Mouse (Mus musculus) stomach, embryonic 16.5 days (tissue): ENCODE results near the gene Elp5. TPM values are rescaled to one million over a fixed set of nuclear protein-coding genes. Genes with fewer than 3 reads are reported as not detected.

Experiments used
- ATAC-seq: fragments of 200-750 bp; cut with Nextera tagmentation; 2 replicates; pipeline ENCODE4 v1.8.0; 2017; ENCODE audit warnings: moderate number of reproducible peaks, moderate TSS enrichment; ENCODE audit not compliant: insufficient read depth, low FRiP score
- H3K27ac ChIP-seq: fragments of 300-500 bp; sonication (generic); 2 replicates; pipeline ENCODE4 v1.5.1; 2014; ENCODE audit warnings: low read length
- H3K27me3 ChIP-seq: fragments of 300-500 bp; sonication (generic); 2 replicates; pipeline ENCODE4 v1.6.1; 2014; ENCODE audit warnings: low read length, control low read depth, mixed read lengths; ENCODE audit not compliant: control insufficient read depth, insufficient read depth
- H3K36me3 ChIP-seq: fragments of 300-500 bp; sonication (generic); 2 replicates; pipeline ENCODE4 v1.6.1; 2014; ENCODE audit warnings: low read length; ENCODE audit not compliant: control insufficient read depth, insufficient read depth
- H3K4me1 ChIP-seq: fragments of 300-500 bp; sonication (generic); 2 replicates; pipeline ENCODE4 v1.6.1; 2014; ENCODE audit warnings: low read length, control low read depth, mixed read lengths; ENCODE audit not compliant: control insufficient read depth, insufficient read depth
- H3K4me2 ChIP-seq: fragments of 300-500 bp; sonication (generic); 2 replicates; pipeline ENCODE4 v1.6.1; 2014; ENCODE audit warnings: low read depth, low read length, mixed read lengths
- H3K4me3 ChIP-seq: fragments of 300-500 bp; sonication (generic); replicated peaks from 2 replicates; pipeline ENCODE4 v1.5.1; 2014; ENCODE audit warnings: mild to moderate bottlenecking, low read length
- H3K9ac ChIP-seq: fragments of 300-500 bp; sonication (generic); 2 replicates; pipeline ENCODE4 v1.6.1; 2014; ENCODE audit warnings: low read length
- H3K9me3 ChIP-seq: fragments of 300-500 bp; sonication (generic); replicated peaks from 2 replicates; pipeline ENCODE4 v1.6.1; 2016; ENCODE audit warnings: low read length, control low read depth; ENCODE audit not compliant: control insufficient read depth
- WGBS: fragments of 180-500 bp; shearing (Covaris S2); extraction: QIAGEN DNeasy Blood & Tissue Kit; methylation state at CpG from one replicate; pipeline ENCODE4 v1.1.7; 2014; 5-methylcytosine and 5-hydroxymethylcytosine counted together
- polyA plus RNA-seq: library from polyadenylated mRNA; unstranded; fragments of >200 nt; fragmentation: Nextera tagmentation; extraction: Ambion mirVana; gene quantifications from 2 replicates; pipeline ENCODE4 v1.2.1, GENCODE M21; 2015

The Elp5 gene
- polyA plus RNA-seq, 1 experiment from 2014 or later = 102 TPM

GRCm38 (mm10) chr11:69970222-69970621 is 12.1 kb downstream of the Elp5 start:
- Histone ChIP-seq H3K4me2 (no peak overlapping the region), H3K4me1 (no peaks in the 10 kb centered on the region), H3K9me3 (no peaks in the 10 kb centered on the region), H3K36me3 (peaks cover 11% of the 10 kb centered on the region), H3K9ac (no peak overlapping the region), H3K27ac (no peak overlapping the region), H3K27me3 (peaks cover 14% of the 10 kb centered on the region), H3K4me3 (no peak overlapping the region)
- 63% methylated on average over 6 of the region's 6 CpGs for WGBS
- no peak for ATAC-seq

- no peak overlapping the region for H3K27ac ChIP-seq
- H3K36me3 ChIP-seq = 0 out of 2 replicates have a peak, but pooled peaks cover 2% of the 10 kb centered on the region
- WGBS = 70% methylated on average over 4 of the region's 4 CpGs
- H3K4me2 ChIP-seq = no peak overlapping the region
- H3K4me1 ChIP-seq = no peaks in the 10 kb centered on the region
- H3K9me3 ChIP-seq = no peaks in the 10 kb centered on the region
- H3K9ac ChIP-seq = no peak overlapping the region
- no peak overlapping the region for H3K4me3 ChIP-seq
- H3K27me3 ChIP-seq = peaks cover 27% of the 10 kb centered on the region
- ATAC-seq = no peak
Observed at GRCm38 (mm10) chr11:69968793-69969192, 13.5 kb downstream of the Elp5 start.

GRCm38 (mm10) chr11:69966860-69967517 is 15.3 kb downstream of the Elp5 start:
- Histone ChIP-seq H3K9ac (peak overlapping the region; percentile 79), H3K27me3 (peaks cover 39% of the 10 kb centered on the region), H3K4me1 (no peaks in the 10 kb centered on the region), H3K27ac (peak overlapping the region; percentile 92), H3K9me3 (no peaks in the 10 kb centered on the region), H3K36me3 (no peaks in the 10 kb centered on the region), H3K4me3 (peak overlapping the region; percentile 57), H3K4me2 (peak overlapping the region; percentile 57)
- no peak for ATAC-seq
- WGBS = 36% methylated on average over 17 of the region's 17 CpGs

GRCm38 (mm10) chr11:69966006-69966859 is 16.1 kb downstream of the Elp5 start:
- WGBS = 2% methylated on average over 59 of the region's 59 CpGs

GRCm38 (mm10) chr11:69965271-69966005 is 16.9 kb downstream of the Elp5 start:
- Histone ChIP-seq H3K9me3 (no peaks in the 10 kb centered on the region), H3K36me3 (no peaks in the 10 kb centered on the region), H3K9ac (peak overlapping the region; percentile 79), H3K4me1 (no peaks in the 10 kb centered on the region), H3K27me3 (peaks cover 39% of the 10 kb centered on the region), H3K4me3 (peak overlapping the region; percentile 57), H3K27ac (peak overlapping the region; percentile 92), H3K4me2 (peak overlapping the region; percentile 57)
- ATAC-seq = peak; percentile 83
- 2% methylated on average over 49 of the region's 49 CpGs for WGBS

More at GRCm38 (mm10) chr11:69966006-69966859, 16.1 kb downstream of the Elp5 start:
- ATAC-seq = peak; percentile 78
- Histone ChIP-seq H3K4me1 (no peaks in the 10 kb centered on the region), H3K9me3 (no peaks in the 10 kb centered on the region), H3K4me2 (peak overlapping the region; percentile 57), H3K4me3 (peak overlapping the region; percentile 57), H3K9ac (peak overlapping the region; percentile 79), H3K27me3 (peaks cover 39% of the 10 kb centered on the region), H3K27ac (peak overlapping the region; percentile 92), H3K36me3 (no peaks in the 10 kb centered on the region)

- H3K27ac ChIP-seq = peak within 1 kb of the TSS; percentile 92
- ATAC-seq = no peak
- peaks cover 39% of the 10 kb centered on the region for H3K27me3 ChIP-seq
- H3K4me1 ChIP-seq = no peaks in the 10 kb centered on the region
- peak within 1 kb of the TSS; percentile 57 for H3K4me3 ChIP-seq
- H3K36me3 ChIP-seq = no peaks in the 10 kb centered on the region
- H3K9me3 ChIP-seq = no peaks in the 10 kb centered on the region
- peak within 1 kb of the TSS; percentile 57 for H3K4me2 ChIP-seq
- WGBS = 8% methylated on average over 24 of the region's 24 CpGs
- H3K9ac ChIP-seq = peak within 1 kb of the TSS; percentile 79
Observed at GRCm38 (mm10) chr11:69964650-69965270, 17.6 kb downstream of the Elp5 start, which contains the start of gene Cldn7. Cldn7 (plus strand) TSS chr11:69964779.

- Histone ChIP-seq H3K27ac (peak overlapping the region; percentile 57), H3K27me3 (peaks cover 33% of the 10 kb centered on the region), H3K4me2 (no peak overlapping the region), H3K4me1 (no peaks in the 10 kb centered on the region), H3K36me3 (no peaks in the 10 kb centered on the region), H3K4me3 (no peak overlapping the region), H3K9ac (no peak overlapping the region), H3K9me3 (no peaks in the 10 kb centered on the region)
- no peak for ATAC-seq
- WGBS = 27% methylated on average over 5 of the region's 5 CpGs
Observed at GRCm38 (mm10) chr11:69961841-69962240, 20.5 kb downstream of the Elp5 start.

- ATAC-seq = no peak
- H3K27ac ChIP-seq = no peak overlapping the region
- WGBS = 34% methylated on average over 5 of the region's 5 CpGs
Observed at GRCm38 (mm10) chr11:69960616-69961015, 21.7 kb downstream of the Elp5 start.

More at GRCm38 (mm10) chr11:69960616-69961015, 21.7 kb downstream of the Elp5 start:
- Histone ChIP-seq H3K4me2 (no peak overlapping the region), H3K4me1 (no peaks in the 10 kb centered on the region), H3K9me3 (no peaks in the 10 kb centered on the region), H3K9ac (no peak overlapping the region), H3K36me3 (no peaks in the 10 kb centered on the region), H3K4me3 (no peak overlapping the region), H3K27me3 (peaks cover 27% of the 10 kb centered on the region)
